Mouse (Mus musculus) midbrain, embryonic 16.5 days (tissue): ENCODE results near the gene Mrpl17. TPM values are rescaled to one million over a fixed set of nuclear protein-coding genes. Genes with fewer than 3 reads are reported as not detected.

ENCODE experiments used
- ATAC-seq: fragments of 200-750 bp; cut with Nextera tagmentation; 2 replicates; pipeline ENCODE4 v1.8.0; 2017; ENCODE audit warnings: moderate TSS enrichment
- H3K27ac ChIP-seq: fragments of 300-500 bp; sonication (generic); 2 replicates; pipeline ENCODE4 v1.5.1; 2014; ENCODE audit warnings: mild to moderate bottlenecking, low read length, mixed read lengths
- H3K27me3 ChIP-seq: fragments of 300-500 bp; sonication (generic); 2 replicates; pipeline ENCODE4 v1.6.1; 2014; ENCODE audit warnings: low read depth, low read length, mixed read lengths; ENCODE audit not compliant: control insufficient read depth, insufficient read depth
- H3K36me3 ChIP-seq: fragments of 300-500 bp; sonication (generic); 2 replicates; pipeline ENCODE4 v1.6.1; 2014; ENCODE audit warnings: mild to moderate bottlenecking, low read length, moderate library complexity, mixed read lengths; ENCODE audit not compliant: control insufficient read depth, insufficient read depth
- H3K4me1 ChIP-seq: fragments of 300-500 bp; sonication (generic); 2 replicates; pipeline ENCODE4 v1.6.1; 2014; ENCODE audit warnings: mild to moderate bottlenecking, low read length, mixed read lengths; ENCODE audit not compliant: control insufficient read depth, insufficient read depth
- H3K4me2 ChIP-seq: fragments of 300-500 bp; sonication (generic); 2 replicates; pipeline ENCODE4 v1.6.1; 2014; ENCODE audit warnings: mild to moderate bottlenecking, low read length, mixed read lengths
- H3K4me3 ChIP-seq: fragments of 300-500 bp; sonication (generic); 2 replicates; pipeline ENCODE4 v1.5.1; 2014; ENCODE audit warnings: low read depth, mild to moderate bottlenecking, low read length, moderate library complexity, mixed read lengths
- H3K9ac ChIP-seq: fragments of 300-500 bp; sonication (generic); 2 replicates; pipeline ENCODE4 v1.6.1; 2014; ENCODE audit warnings: low read depth, low read length, mixed read lengths
- H3K9me3 ChIP-seq: fragments of 300-500 bp; sonication (generic); replicated peaks from 2 replicates; pipeline ENCODE4 v1.6.1; 2014; ENCODE audit warnings: mild to moderate bottlenecking, low read length, mixed read lengths; ENCODE audit not compliant: control insufficient read depth, poor library complexity, severe bottlenecking
- WGBS: fragments of 180-500 bp; shearing (Covaris S2); extraction: QIAGEN DNeasy Blood & Tissue Kit; methylation state at CpG from one replicate; pipeline ENCODE4 v1.1.7; 2014; 5-methylcytosine and 5-hydroxymethylcytosine counted together
- polyA plus RNA-seq: library from polyadenylated mRNA; unstranded; fragments of >200 nt; fragmentation: Nextera tagmentation; extraction: Ambion mirVana; gene quantifications from 2 replicates; pipeline ENCODE4 v1.2.1, GENCODE M21; 2015

Mrpl17 gene
- polyA plus RNA-seq, 1 experiment from 2014 or later = 160 TPM

DNA sequence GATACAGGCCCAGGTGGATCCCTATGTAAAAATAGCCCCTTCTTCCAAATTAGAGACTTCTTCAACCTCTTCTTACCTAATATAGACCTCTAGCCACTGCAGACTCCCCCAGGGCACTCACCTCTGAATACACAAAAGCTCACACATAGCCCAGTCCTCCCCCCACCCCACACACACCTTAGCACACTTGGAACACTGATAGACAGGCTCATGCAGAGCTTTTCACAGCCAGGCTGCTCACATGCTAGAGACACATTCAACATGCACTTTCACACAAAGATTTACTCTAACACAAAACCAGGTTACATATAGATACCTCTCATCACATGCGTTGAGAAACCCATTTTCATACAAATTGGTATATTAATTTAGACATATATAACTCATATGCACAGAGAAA lies 33.6 kb downstream of the Mrpl17 start:
- no peak for ATAC-seq
- H3K4me3 ChIP-seq = no peak overlapping the region
- peaks cover 52% of the 10 kb centered on the region for H3K4me1 ChIP-seq
- no peaks in the 10 kb centered on the region for H3K9me3 ChIP-seq
- 100% methylated on average over 1 of the region's 1 CpGs for WGBS
- H3K9ac ChIP-seq = no peak overlapping the region
- H3K27ac ChIP-seq = no peak overlapping the region
- H3K36me3 ChIP-seq = peaks cover 20% of the 10 kb centered on the region
- H3K4me2 ChIP-seq = no peak overlapping the region
- no peaks in the 10 kb centered on the region for H3K27me3 ChIP-seq

DNA sequence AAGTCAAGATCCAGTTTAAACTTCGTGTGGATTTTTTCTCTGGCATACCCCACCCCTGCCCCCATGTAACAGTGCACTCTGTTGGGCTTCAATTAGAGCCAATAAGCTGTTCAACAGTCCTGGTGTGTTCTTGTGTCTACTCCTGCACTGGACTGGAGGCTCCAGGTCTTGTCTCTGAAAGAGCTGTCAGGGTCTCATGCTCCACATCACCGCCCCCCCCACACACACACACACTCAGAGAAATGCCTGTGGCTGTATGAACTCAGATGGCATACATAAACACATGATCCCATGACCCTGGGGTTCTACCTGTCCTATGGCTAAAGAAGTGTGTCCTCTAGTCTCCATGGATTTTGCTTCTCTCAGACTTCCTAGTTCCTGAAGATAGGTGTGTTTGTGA lies 34.9 kb downstream of the Mrpl17 start:
- H3K4me2 ChIP-seq = no peak overlapping the region
- H3K27ac ChIP-seq = no peak overlapping the region
- H3K27me3 ChIP-seq = no peaks in the 10 kb centered on the region
- no peak overlapping the region for H3K4me3 ChIP-seq
- H3K36me3 ChIP-seq = peaks cover 28% of the 10 kb centered on the region
- peaks cover 54% of the 10 kb centered on the region for H3K4me1 ChIP-seq
- no peaks in the 10 kb centered on the region for H3K9me3 ChIP-seq
- ATAC-seq = no peak
- WGBS = 92% methylated on average over 2 of the region's 2 CpGs
- H3K9ac ChIP-seq = no peak overlapping the region

- 0 out of 2 replicates have a peak overlapping the region, but pooled peaks have one; percentile 14 for H3K27ac ChIP-seq
- H3K36me3 ChIP-seq = peaks cover 32% of the 10 kb centered on the region
- 25% methylated on average over 8 of the region's 8 CpGs for WGBS
- H3K4me2 ChIP-seq = no peak overlapping the region
- no peaks in the 10 kb centered on the region for H3K9me3 ChIP-seq
- H3K27me3 ChIP-seq = no peaks in the 10 kb centered on the region
- H3K4me3 ChIP-seq = no peak overlapping the region
- no peak overlapping the region for H3K9ac ChIP-seq
- ATAC-seq = no peak
- peaks cover 51% of the 10 kb centered on the region for H3K4me1 ChIP-seq
Observed at GRCm38 (mm10) chr7:105774661-105775060, 36.2 kb downstream of the Mrpl17 start.

GRCm38 (mm10) chr7:105773041-105773440 lies 37.9 kb downstream of the Mrpl17 start:
- 79% methylated on average over 5 of the region's 5 CpGs for WGBS
- no peak for ATAC-seq
- no peak overlapping the region for H3K27ac ChIP-seq
- H3K4me2 ChIP-seq = no peak overlapping the region
- no peaks in the 10 kb centered on the region for H3K9me3 ChIP-seq
- peaks cover 37% of the 10 kb centered on the region for H3K36me3 ChIP-seq
- no peak overlapping the region for H3K9ac ChIP-seq
- peaks cover 51% of the 10 kb centered on the region for H3K4me1 ChIP-seq
- no peaks in the 10 kb centered on the region for H3K27me3 ChIP-seq
- H3K4me3 ChIP-seq = no peak overlapping the region

DNA sequence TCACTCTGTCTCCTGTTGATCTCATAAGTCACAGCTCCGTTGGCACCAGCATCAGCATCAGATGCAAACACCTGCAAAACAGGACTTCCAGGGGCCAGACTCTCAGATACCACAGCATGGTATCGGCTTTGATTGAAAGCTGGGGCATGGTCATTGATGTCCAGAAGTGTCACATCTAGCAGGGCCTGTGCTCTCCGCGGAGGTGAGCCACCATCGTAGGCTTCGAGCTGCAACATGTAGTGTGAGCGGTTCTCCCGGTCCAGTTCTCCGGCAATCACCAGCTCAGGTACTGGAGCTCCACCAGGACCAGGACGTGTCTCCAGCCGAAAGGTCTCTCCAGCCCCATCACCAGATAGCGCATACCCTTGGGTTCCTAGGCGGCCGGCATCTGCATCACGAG lies 38.6 kb downstream of the Mrpl17 start:
- H3K36me3 ChIP-seq = peaks cover 37% of the 10 kb centered on the region
- ATAC-seq = no peak
- H3K4me1 ChIP-seq = peaks cover 49% of the 10 kb centered on the region
- H3K9me3 ChIP-seq = no peaks in the 10 kb centered on the region
- H3K27ac ChIP-seq = no peak overlapping the region
- no peak overlapping the region for H3K9ac ChIP-seq
- H3K4me2 ChIP-seq = no peak overlapping the region
- WGBS = 98% methylated on average over 15 of the region's 15 CpGs
- no peaks in the 10 kb centered on the region for H3K27me3 ChIP-seq
- H3K4me3 ChIP-seq = no peak overlapping the region

- peaks cover 30% of the 10 kb centered on the region for H3K4me1 ChIP-seq
- H3K27me3 ChIP-seq = no peaks in the 10 kb centered on the region
- no peak overlapping the region for H3K9ac ChIP-seq
- H3K4me2 ChIP-seq = no peak overlapping the region
- H3K36me3 ChIP-seq = peaks cover 49% of the 10 kb centered on the region
- 85% methylated on average over 3 of the region's 3 CpGs for WGBS
- H3K4me3 ChIP-seq = no peak overlapping the region
- ATAC-seq = no peak
- no peaks in the 10 kb centered on the region for H3K9me3 ChIP-seq
- no peak overlapping the region for H3K27ac ChIP-seq
Observed at GRCm38 (mm10) chr7:105769959-105770358, 40.9 kb downstream of the Mrpl17 start.

GRCm38 (mm10) chr7:105767729-105768165 lies 43.2 kb downstream of the Mrpl17 start:
- no peak overlapping the region for H3K4me3 ChIP-seq
- H3K4me2 ChIP-seq = no peak overlapping the region
- no peak overlapping the region for H3K9ac ChIP-seq
- H3K4me1 ChIP-seq = peaks cover 23% of the 10 kb centered on the region
- peaks cover 65% of the 10 kb centered on the region for H3K36me3 ChIP-seq
- peak overlapping the region; percentile 44 for H3K27ac ChIP-seq
- WGBS = 12% methylated on average over 6 of the region's 6 CpGs
- peak; percentile 36 for ATAC-seq
- no peaks in the 10 kb centered on the region for H3K9me3 ChIP-seq
- no peaks in the 10 kb centered on the region for H3K27me3 ChIP-seq

DNA sequence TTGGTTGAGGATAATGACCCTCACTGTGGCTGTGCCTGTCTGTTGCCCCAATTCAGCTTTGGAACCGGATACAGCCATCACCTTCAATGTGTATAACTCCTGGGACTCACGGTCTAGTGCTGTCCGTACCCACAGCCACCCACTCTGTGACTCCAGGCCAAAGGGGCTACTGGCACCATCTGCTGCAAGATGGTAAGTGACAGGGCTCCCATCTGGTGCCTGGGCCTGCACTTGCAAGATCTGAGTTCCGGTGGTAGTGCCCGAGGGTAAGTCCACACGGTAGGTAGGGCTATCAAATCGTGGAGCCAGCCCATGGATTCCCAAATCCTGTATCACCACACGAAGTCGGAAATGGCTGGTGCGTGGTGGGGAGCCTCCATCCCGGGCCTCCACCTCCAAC lies 46.6 kb downstream of the Mrpl17 start:
- no peak for ATAC-seq
- Histone ChIP-seq H3K9ac (no peak overlapping the region), H3K4me1 (peaks cover 17% of the 10 kb centered on the region), H3K4me2 (no peak overlapping the region), H3K9me3 (no peaks in the 10 kb centered on the region), H3K4me3 (no peak overlapping the region), H3K36me3 (peaks cover 54% of the 10 kb centered on the region), H3K27me3 (no peaks in the 10 kb centered on the region), H3K27ac (no peak overlapping the region)
- WGBS = 90% methylated on average over 11 of the region's 11 CpGs

DNA sequence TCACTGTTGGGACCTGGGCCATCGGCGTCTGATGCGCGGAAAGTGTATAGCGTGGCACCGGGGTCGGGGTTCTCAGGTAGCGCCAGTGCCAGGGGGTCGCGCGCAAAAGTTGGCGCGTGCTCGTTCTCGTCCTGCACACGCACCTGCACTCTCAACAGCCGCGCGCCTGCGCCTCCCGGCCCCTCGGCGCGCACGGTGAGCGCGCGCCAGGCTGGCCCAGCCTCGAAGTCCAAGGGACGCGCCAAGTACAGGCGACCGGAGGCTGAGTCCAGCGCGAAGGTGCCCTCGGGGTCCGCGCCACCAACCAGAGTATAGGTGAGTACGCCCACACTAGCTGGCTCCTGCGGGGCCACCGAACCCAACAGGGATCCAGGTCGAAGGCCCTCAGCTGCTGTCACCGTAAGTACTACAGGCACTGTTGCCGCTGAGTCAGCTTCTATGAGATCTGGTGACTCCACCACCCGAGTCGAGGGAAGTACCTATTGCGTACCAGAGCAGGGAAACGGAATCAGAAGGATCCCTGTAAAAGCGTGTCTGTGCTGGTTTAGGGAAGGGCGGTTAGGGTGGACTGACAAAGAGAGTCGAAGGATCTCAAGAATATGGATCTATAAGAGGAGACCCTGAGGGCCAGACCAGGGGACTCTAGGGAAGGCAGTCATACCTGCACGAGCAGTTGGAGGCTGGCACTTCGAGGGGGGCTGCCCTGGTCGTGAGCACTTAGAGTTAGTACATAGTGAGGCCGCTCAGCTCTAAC lies 48.2 kb downstream of the Mrpl17 start:
- no peak overlapping the region for H3K27ac ChIP-seq
- WGBS = 30% methylated on average over 55 of the region's 55 CpGs
- H3K36me3 ChIP-seq = peaks cover 62% of the 10 kb centered on the region
- H3K4me2 ChIP-seq = no peak overlapping the region
- H3K4me3 ChIP-seq = no peak overlapping the region
- peaks cover 2% of the 10 kb centered on the region; the same call in 1 of the 2 replicates for H3K4me1 ChIP-seq
- H3K9me3 ChIP-seq = no peaks in the 10 kb centered on the region
- no peaks in the 10 kb centered on the region for H3K27me3 ChIP-seq
- ATAC-seq = peak; percentile 22; the same call in 1 of the 2 replicates
- H3K9ac ChIP-seq = no peak overlapping the region
